Mouse (Mus musculus): ENCODE results near the gene Cdk18. TPM values are rescaled to one million over a fixed set of nuclear protein-coding genes. Genes with fewer than 3 reads are reported as not detected.

Cdk18 gene
- polyA plus RNA-seq, 1 experiment, result 133 TPM

DNA sequence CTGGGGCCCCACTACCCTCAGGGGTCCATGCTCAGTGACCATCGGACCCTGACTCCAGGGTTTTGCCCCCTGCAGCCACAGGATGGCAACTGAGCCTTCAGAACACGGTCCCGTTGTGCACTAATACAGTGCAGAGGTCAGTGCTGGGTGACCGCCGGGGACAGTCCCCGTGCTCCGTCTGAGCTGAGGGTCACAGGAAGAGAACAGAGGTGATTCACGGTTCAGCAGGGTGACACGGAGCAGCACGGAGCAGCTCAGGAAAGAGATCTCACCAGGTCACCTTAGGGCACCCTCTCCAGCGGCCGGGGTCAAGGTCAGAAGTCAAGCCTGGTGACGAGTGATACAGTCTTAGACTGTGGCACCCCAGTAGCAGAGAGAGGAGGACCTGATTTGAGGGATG is 2.3 kb upstream of the Cdk18 start:
- TF ChIP-seq CTCF (IDR thresholded peaks at IDR 0.05; ENCODE audit: extremely low read depth, insufficient read length, insufficient replicate concordance, low read depth, low read length), result no peak
- TF ChIP-seq POLR2A (IDR thresholded peaks at IDR 0.05; ENCODE audit: low read depth, low read length), result no peak
- H3K36me3 ChIP-seq (ENCODE audit: control insufficient read depth, insufficient read depth, low read length), result no peaks in the 10 kb centered on the region
- H3K27me3 ChIP-seq (ENCODE audit: control insufficient read depth, insufficient read depth, low read length), result no peaks in the 10 kb centered on the region
- no peak overlapping the region for H3K27ac ChIP-seq (ENCODE audit: insufficient read depth, low read depth, low read length)
- H3K4me3 ChIP-seq (ENCODE audit: low read depth, low read length), result no peak overlapping the region
- 89% methylated on average over 13 of the region's 13 CpGs for WGBS
- peaks cover 10% of the 10 kb centered on the region; the same call in 1 of the 2 replicates for H3K4me1 ChIP-seq (ENCODE audit: control insufficient read depth, insufficient read depth, insufficient read length, low read length)

DNA sequence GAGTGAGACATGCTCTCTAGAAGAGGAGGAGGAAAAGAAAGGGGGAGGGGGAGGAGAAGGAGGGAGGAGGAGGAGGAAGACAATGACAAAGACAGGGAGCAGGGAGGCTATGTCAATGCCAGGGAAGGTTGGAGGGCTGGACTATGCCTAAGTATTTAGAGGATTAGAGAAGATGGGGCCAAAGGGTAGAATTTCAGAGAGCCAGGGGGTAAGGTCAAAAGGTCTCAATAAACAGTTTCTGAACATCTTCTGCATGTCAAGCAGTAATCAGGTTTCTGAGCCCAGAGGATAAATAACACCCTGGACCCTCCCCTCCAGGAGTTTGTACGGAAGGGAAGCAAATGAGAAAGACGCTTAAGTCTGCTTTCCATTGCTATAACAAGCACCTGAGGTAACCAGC is 1.7 kb upstream of the Cdk18 start:
- Histone ChIP-seq H3K36me3 (ENCODE audit: control insufficient read depth, insufficient read depth, low read length) (no peaks in the 10 kb centered on the region), H3K27ac (ENCODE audit: insufficient read depth, low read depth, low read length) (no peak overlapping the region), H3K4me3 (ENCODE audit: low read depth, low read length) (no peak overlapping the region), H3K4me1 (ENCODE audit: control insufficient read depth, insufficient read depth, insufficient read length, low read length) (peaks cover 10% of the 10 kb centered on the region; the same call in 1 of the 2 replicates), H3K27me3 (ENCODE audit: control insufficient read depth, insufficient read depth, low read length) (no peaks in the 10 kb centered on the region)
- TF ChIP-seq POLR2A (IDR thresholded peaks at IDR 0.05; ENCODE audit: low read depth, low read length), result no peak
- no peak for TF ChIP-seq CTCF (IDR thresholded peaks at IDR 0.05; ENCODE audit: extremely low read depth, insufficient read length, insufficient replicate concordance, low read depth, low read length)
- WGBS, result 89% methylated on average over 2 of the region's 2 CpGs

DNA sequence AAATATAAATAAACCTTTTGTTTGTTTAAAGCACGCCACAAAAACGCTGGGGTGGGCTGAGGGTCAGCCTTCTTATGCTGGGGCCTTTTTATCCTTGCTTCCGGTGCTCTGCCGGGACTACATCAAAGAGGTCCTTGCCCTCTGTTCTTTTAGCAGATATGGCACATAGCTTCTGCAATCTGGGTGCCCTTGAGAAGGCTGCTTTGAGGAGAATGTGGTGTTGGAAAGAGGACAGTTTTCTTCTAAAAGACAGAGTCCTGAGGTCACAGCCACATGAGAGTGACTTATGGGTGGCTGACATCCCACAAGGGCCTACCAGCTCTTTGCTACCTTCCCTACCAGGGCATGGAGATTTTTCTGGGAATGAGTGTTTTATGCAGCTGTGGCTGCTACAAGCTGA is 1.1 kb upstream of the Cdk18 start:
- no peaks in the 10 kb centered on the region for H3K36me3 ChIP-seq (ENCODE audit: control insufficient read depth, insufficient read depth, low read length)
- no peaks in the 10 kb centered on the region for H3K27me3 ChIP-seq (ENCODE audit: control insufficient read depth, insufficient read depth, low read length)
- H3K27ac ChIP-seq (ENCODE audit: insufficient read depth, low read depth, low read length), result no peak overlapping the region
- peaks cover 10% of the 10 kb centered on the region; the same call in 1 of the 2 replicates for H3K4me1 ChIP-seq (ENCODE audit: control insufficient read depth, insufficient read depth, insufficient read length, low read length)
- no peak for TF ChIP-seq CTCF (IDR thresholded peaks at IDR 0.05; ENCODE audit: extremely low read depth, insufficient read length, insufficient replicate concordance, low read depth, low read length)
- no peak for TF ChIP-seq POLR2A (IDR thresholded peaks at IDR 0.05; ENCODE audit: low read depth, low read length)
- 71% methylated on average over 4 of the region's 4 CpGs for WGBS
- H3K4me3 ChIP-seq (ENCODE audit: low read depth, low read length), result no peak overlapping the region

DNA sequence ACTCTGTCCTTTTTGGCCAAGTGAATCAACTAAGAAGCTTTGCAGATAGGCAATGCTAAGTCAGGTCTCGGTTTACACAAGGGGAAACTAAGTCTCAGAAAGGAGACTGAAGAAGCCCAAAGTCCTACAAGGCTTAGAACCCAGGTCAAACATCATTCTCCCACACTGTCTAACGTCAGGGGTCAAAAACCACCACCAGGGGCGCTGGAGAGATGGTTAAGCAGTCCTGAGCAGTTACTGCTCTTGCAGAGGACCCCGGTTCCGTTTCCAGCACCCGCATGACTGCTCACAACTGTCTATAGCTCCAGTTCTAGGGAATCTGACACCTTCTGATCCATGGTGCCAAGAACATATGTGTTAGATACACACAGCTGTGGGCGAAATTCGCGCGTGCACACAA is 687 bp upstream of the Cdk18 start:
- WGBS, result 60% methylated on average over 10 of the region's 10 CpGs

DNA sequence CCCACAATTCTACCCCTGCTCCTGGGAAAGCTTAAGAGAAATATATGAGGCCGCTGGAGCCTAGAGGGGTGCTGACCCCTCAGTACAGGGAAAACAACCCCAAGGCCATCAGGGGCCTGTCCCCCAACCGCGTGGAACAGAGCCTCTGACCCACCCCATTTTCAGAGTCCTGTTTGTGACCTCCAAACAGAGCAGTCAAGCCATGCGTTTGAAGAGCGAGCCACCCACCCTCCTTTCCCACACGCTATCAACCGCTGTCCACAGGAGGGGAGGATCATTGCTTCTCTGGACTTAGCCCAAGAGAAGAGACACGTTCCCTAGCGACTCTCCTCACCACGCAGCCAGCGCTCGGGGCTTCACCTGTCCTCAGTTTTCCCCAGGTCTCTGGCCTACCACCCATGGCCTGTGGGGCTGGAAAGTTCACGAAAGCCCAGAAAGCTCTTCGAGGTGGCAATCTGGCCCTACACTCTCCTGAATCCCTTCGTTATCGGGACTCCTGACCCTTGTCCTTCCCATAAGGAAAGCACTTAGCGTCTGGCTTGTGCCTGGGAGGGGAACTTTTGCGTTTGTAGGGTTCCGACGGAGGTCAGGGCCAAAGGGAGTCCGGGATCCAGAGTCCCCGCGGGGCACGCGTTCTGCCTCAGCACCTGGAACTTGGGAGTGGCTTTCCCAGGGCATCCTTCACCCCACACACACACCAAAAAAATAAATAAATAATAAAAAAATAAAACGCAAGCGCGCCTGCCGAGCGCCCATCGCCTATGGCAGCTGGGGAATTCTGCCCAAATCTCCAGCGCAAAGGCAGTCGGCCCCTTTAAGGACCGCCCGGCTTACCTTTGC is 688 bp downstream of the Cdk18 start:
- Histone ChIP-seq H3K36me3 (ENCODE audit: control insufficient read depth, insufficient read depth, low read length) (no peaks in the 10 kb centered on the region), H3K4me3 (ENCODE audit: low read depth, low read length) (peak overlapping the region; percentile 99), H3K27me3 (ENCODE audit: control insufficient read depth, insufficient read depth, low read length) (no peaks in the 10 kb centered on the region), H3K4me1 (ENCODE audit: control insufficient read depth, insufficient read depth, insufficient read length, low read length) (peaks cover 12% of the 10 kb centered on the region; the same call in 1 of the 2 replicates), H3K27ac (ENCODE audit: insufficient read depth, low read depth, low read length) (peak overlapping the region; percentile 91)
- WGBS, result 7% methylated on average over 35 of the region's 35 CpGs
- TF ChIP-seq CTCF (IDR thresholded peaks at IDR 0.05; ENCODE audit: extremely low read depth, insufficient read length, insufficient replicate concordance, low read depth, low read length), result no peak
- no peak for TF ChIP-seq POLR2A (IDR thresholded peaks at IDR 0.05; ENCODE audit: low read depth, low read length)

More for the DNA sequence above, 687 bp upstream of the Cdk18 start:
- Histone ChIP-seq H3K36me3 (ENCODE audit: control insufficient read depth, insufficient read depth, low read length) (no peaks in the 10 kb centered on the region), H3K27me3 (ENCODE audit: control insufficient read depth, insufficient read depth, low read length) (no peaks in the 10 kb centered on the region), H3K27ac (ENCODE audit: insufficient read depth, low read depth, low read length) (peak overlapping the region; percentile 54), H3K4me3 (ENCODE audit: low read depth, low read length) (no peak overlapping the region), H3K4me1 (ENCODE audit: control insufficient read depth, insufficient read depth, insufficient read length, low read length) (peaks cover 11% of the 10 kb centered on the region; the same call in 1 of the 2 replicates)
- TF ChIP-seq POLR2A (IDR thresholded peaks at IDR 0.05; ENCODE audit: low read depth, low read length) (no peak), CTCF (IDR thresholded peaks at IDR 0.05; ENCODE audit: extremely low read depth, insufficient read length, insufficient replicate concordance, low read depth, low read length) (peak; percentile 52; the same call in 1 of the 2 replicates)

DNA sequence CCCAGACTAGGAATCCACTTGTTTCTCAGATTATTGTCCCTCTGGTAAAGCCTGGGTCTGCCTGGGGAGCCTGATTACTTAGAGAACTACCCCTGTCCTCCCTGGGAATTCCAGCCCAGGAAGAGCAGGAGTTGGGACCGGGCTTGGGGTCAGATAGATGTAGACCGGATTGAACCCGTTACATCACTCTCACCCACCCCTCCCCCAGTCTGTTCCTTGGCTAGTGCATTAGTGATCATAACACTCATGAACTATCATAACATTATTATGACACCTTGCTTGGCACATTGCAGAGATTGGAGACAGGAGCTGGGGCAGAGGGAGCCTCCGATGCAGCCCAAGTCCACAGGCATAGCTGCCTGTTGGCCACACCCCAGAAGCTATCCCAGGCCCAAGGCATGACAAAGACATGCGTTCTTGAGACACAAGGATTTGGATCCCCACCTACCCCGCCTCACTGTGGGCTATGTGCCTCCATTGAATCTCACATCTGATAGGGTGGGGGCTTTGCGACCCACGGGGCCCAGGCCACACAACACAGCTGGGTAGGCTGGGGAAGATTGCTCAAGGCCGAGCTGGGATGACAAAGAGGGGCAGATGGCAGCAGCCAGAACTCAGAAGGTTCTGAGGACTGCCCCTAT is 1.4 kb downstream of the Cdk18 start:
- 34% methylated on average over 9 of the region's 9 CpGs for whole genome bisulfite sequencing
- H3K4me1 ChIP-seq (ENCODE audit: control insufficient read depth, insufficient read depth, insufficient read length, low read length), result peaks cover 19% of the 10 kb centered on the region
- H3K36me3 ChIP-seq (ENCODE audit: control insufficient read depth, insufficient read depth, low read length), result no peaks in the 10 kb centered on the region
- H3K27ac ChIP-seq (ENCODE audit: insufficient read depth, low read depth, low read length), result peak overlapping the region; percentile 91
- no peak for TF ChIP-seq POLR2A (IDR thresholded peaks at IDR 0.05; ENCODE audit: low read depth, low read length)
- TF ChIP-seq CTCF (IDR thresholded peaks at IDR 0.05; ENCODE audit: extremely low read depth, insufficient read length, insufficient replicate concordance, low read depth, low read length), result no peak
- H3K27me3 ChIP-seq (ENCODE audit: control insufficient read depth, insufficient read depth, low read length), result no peaks in the 10 kb centered on the region
- H3K4me3 ChIP-seq (ENCODE audit: low read depth, low read length), result peak overlapping the region; percentile 99

DNA sequence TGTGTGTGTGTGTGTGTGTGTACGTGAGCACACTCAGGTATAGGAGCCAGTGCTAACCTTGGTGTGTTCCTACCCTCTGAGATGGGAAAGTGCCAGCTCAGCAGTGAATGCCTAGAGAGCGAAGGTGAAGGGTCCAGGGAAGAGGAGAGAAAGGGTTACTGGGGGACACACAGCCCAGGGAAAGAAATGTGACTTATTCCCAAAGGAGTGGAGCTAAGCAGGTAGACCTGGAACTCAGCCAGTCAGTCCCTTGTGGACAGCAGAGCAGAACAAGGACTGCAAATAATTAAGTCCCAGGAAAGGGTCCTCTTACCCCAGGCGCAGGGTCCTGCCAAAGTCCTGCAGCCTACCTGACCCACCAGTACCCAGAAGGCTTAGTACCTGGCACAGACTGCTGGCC is 2.6 kb downstream of the Cdk18 start:
- WGBS, result 85% methylated on average over 3 of the region's 3 CpGs
- no peak overlapping the region for H3K27ac ChIP-seq (ENCODE audit: insufficient read depth, low read depth, low read length)
- TF ChIP-seq CTCF (IDR thresholded peaks at IDR 0.05; ENCODE audit: extremely low read depth, insufficient read length, insufficient replicate concordance, low read depth, low read length), result no peak
- no peak for TF ChIP-seq POLR2A (IDR thresholded peaks at IDR 0.05; ENCODE audit: low read depth, low read length)
- no peaks in the 10 kb centered on the region for H3K36me3 ChIP-seq (ENCODE audit: control insufficient read depth, insufficient read depth, low read length)
- no peaks in the 10 kb centered on the region for H3K27me3 ChIP-seq (ENCODE audit: control insufficient read depth, insufficient read depth, low read length)
- H3K4me1 ChIP-seq (ENCODE audit: control insufficient read depth, insufficient read depth, insufficient read length, low read length), result peaks cover 21% of the 10 kb centered on the region
- peak overlapping the region; percentile 7; the same call in 1 of the 2 replicates for H3K4me3 ChIP-seq (ENCODE audit: low read depth, low read length)
